Mouse (Mus musculus): ENCODE results near the gene Smurf2.

- TF ChIP-seq CTCF (IDR thresholded peaks at IDR 0.05; ENCODE audit: extremely low read depth, insufficient read depth, low read length) (no peak), POLR2A (IDR thresholded peaks at IDR 0.05; ENCODE audit: extremely low read depth, insufficient read depth, low read length) (no peak)
These were observed 7.4 kb upstream of the Smurf2 start for GRCm38 (mm10) chr11:106927950-106928349.

All from cortical plate, adult 2 months (tissue).